Mouse (Mus musculus): ENCODE data around the gene Usp17la. TPM values are rescaled to one million over a fixed set of nuclear protein-coding genes. Genes with fewer than 3 reads are reported as not detected.

The Usp17la gene
- total RNA-seq, 1 experiment: 3.1 TPM

GRCm38 (mm10) chr7:104895852-104896251 lies 39.0 kb downstream of the Usp17la start, which contains the start of gene Olfr666:
TSS of gene Olfr666 (minus strand) at chr7:104895952.
- no peak within 1 kb of the TSS for H3K9ac ChIP-seq (ENCODE audit: insufficient read depth, low read depth, low read length, poor library complexity, severe bottlenecking)
- H3K4me1 ChIP-seq (ENCODE audit: control insufficient read depth in 2 of 2, insufficient read depth in 2 of 2, low read length in 2 of 2, poor library complexity in 1 of 2): no peaks in the 10 kb centered on the region
- in situ Hi-C loops (cut with MboI; ENCODE audit: low sequenced_read_pairs in 2 of 2, unreplicated experiment in 2 of 2): no loop called here
- no peak within 1 kb of the TSS for H3K27ac ChIP-seq (ENCODE audit: insufficient read depth, low read depth, low read length, poor library complexity, severe bottlenecking)
- no peak within 1 kb of the TSS for H3K4me3 ChIP-seq (ENCODE audit: insufficient read depth in 1 of 2, low read depth in 1 of 2, low read length in 2 of 2, poor library complexity in 1 of 2, severe bottlenecking in 1 of 2)
- no peak for TF ChIP-seq CHD2 (IDR thresholded peaks at IDR 0.05; ENCODE audit: low read depth, low read length)
- no peak for TF ChIP-seq MAFK (IDR thresholded peaks at IDR 0.05; ENCODE audit: insufficient read depth, low read depth, low read length)
- TF ChIP-seq ZNF384 (IDR thresholded peaks at IDR 0.05; ENCODE audit: low read depth, low read length): no peak
- no peak for TF ChIP-seq HCFC1 (IDR thresholded peaks at IDR 0.05; ENCODE audit: borderline replicate concordance, insufficient read depth, low read length)
- TF ChIP-seq ZC3H11A (IDR thresholded peaks at IDR 0.05; ENCODE audit: borderline replicate concordance, low read depth, low read length): no peak
- no peak for DNase-seq (ENCODE audit: low read depth, low spot score)
- H3K9me3 ChIP-seq (ENCODE audit: control insufficient read depth, insufficient read depth, low read depth, low read length): no peaks in the 10 kb centered on the region
- H3K36me3 ChIP-seq (ENCODE audit: control insufficient read depth, insufficient read depth, low read length, poor library complexity, severe bottlenecking): no peaks in the 10 kb centered on the region

Other genes starting within 250 kb of the Usp17la start
- not detected in 2 replicates for gene Olfr656, start 243.1 kb upstream of the Usp17la start, total RNA-seq (2012; rRNA removed)
- gene Olfr657, start 232.2 kb upstream of the Usp17la start, total RNA-seq (2012; rRNA removed): not detected in 2 replicates
- gene Olfr658, start 209.7 kb upstream of the Usp17la start, total RNA-seq (2012; rRNA removed): 0.04 TPM in 1 of 2 replicates, not detected in the other
- not detected in 2 replicates for gene Olfr659, start 190.3 kb upstream of the Usp17la start, total RNA-seq (2012; rRNA removed)
- gene Olfr661, start 170.5 kb upstream of the Usp17la start, total RNA-seq (2012; rRNA removed): not detected in 2 replicates
- gene Usp17le, start 79.5 kb upstream of the Usp17la start, total RNA-seq (2012; rRNA removed): 6.5 and 10.5 TPM in 2 replicates
- gene Usp17lb, start 14.4 kb upstream of the Usp17la start, total RNA-seq (2012; rRNA removed): 6.9 and 9.3 TPM in 2 replicates
- gene Olfr665, start 21.0 kb downstream of the Usp17la start, total RNA-seq (2012; rRNA removed): not detected in 2 replicates
- gene Olfr666, start 38.9 kb downstream of the Usp17la start, total RNA-seq (2012; rRNA removed): not detected in 2 replicates
- gene Olfr667, start 64.5 kb downstream of the Usp17la start, total RNA-seq (2012; rRNA removed): not detected in 2 replicates
- gene Olfr668, start 71.0 kb downstream of the Usp17la start, total RNA-seq (2012; rRNA removed): not detected in 2 replicates
- not detected in 2 replicates for gene Olfr669, start 77.2 kb downstream of the Usp17la start, total RNA-seq (2012; rRNA removed)
- not detected in 2 replicates for gene Olfr670, start 105.6 kb downstream of the Usp17la start, total RNA-seq (2012; rRNA removed)
- gene Olfr671, start 122.1 kb downstream of the Usp17la start, total RNA-seq (2012; rRNA removed): not detected in 2 replicates
- not detected in 2 replicates for gene Olfr672, start 145.0 kb downstream of the Usp17la start, total RNA-seq (2012; rRNA removed)
- not detected in 2 replicates for gene Olfr675, start 171.5 kb downstream of the Usp17la start, total RNA-seq (2012; rRNA removed)
- not detected in 2 replicates for gene Olfr676, start 175.7 kb downstream of the Usp17la start, total RNA-seq (2012; rRNA removed)
- not detected in 2 replicates for gene Olfr677, start 194.4 kb downstream of the Usp17la start, total RNA-seq (2012; rRNA removed)
- gene Olfr678, start 207.5 kb downstream of the Usp17la start, total RNA-seq (2012; rRNA removed): not detected in 2 replicates
- gene Olfr679, start 224.2 kb downstream of the Usp17la start, total RNA-seq (2012; rRNA removed): not detected in 2 replicates
- gene Olfr680-ps1, start 235.8 kb downstream of the Usp17la start, total RNA-seq (2012; rRNA removed): not detected in 2 replicates

Data from ES-E14 (cell line).